Mouse (Mus musculus) ES-Bruce4 (cell line): ENCODE measurements around the gene Sfxn1.

Experiments
- CTCF ChIP-seq: IDR thresholded peaks from one replicate; pipeline ENCODE4 v1.8.1; 2011; ENCODE audit warnings: low read depth, low read length
- EP300 ChIP-seq: IDR thresholded peaks from 2 replicates; pipeline ENCODE4 v1.6.1; 2011; ENCODE audit warnings: low read depth, low read length; ENCODE audit not compliant: insufficient read depth
- POLR2A ChIP-seq: IDR thresholded peaks from one replicate; pipeline ENCODE4 v1.8.1; 2011; ENCODE audit warnings: low read length; ENCODE audit not compliant: insufficient read depth

DNA sequence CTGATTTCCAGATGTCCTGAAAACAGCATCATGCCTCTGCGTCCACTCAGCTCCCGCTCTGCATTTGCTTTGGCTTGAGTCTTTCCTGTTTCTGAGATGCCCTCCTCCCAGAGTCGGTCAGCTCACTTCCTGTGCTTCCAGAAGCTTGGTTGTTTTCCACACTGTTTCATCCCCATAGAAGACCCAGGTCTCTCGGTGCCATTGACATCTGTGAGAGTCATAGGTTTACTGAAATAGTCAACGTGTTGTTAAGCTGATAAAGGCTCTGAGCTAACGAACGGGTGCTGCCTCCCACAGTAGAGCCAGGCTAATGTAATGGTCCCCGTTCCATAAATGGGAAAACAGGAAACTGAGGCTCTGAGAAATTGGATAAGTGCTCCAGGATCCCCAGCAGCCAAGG is 24.1 kb downstream of the Sfxn1 start:
- no peak for TF ChIP-seq CTCF
- no peak for TF ChIP-seq POLR2A
- no peak for TF ChIP-seq EP300
